Mouse (Mus musculus): ENCODE data around the gene Qrich1. TPM values are rescaled to one million over a fixed set of nuclear protein-coding genes. Genes with fewer than 3 reads are reported as not detected.

The Qrich1 gene
- polyA plus RNA-seq, 1 experiment from 2014 or later = 165 TPM

DNA sequence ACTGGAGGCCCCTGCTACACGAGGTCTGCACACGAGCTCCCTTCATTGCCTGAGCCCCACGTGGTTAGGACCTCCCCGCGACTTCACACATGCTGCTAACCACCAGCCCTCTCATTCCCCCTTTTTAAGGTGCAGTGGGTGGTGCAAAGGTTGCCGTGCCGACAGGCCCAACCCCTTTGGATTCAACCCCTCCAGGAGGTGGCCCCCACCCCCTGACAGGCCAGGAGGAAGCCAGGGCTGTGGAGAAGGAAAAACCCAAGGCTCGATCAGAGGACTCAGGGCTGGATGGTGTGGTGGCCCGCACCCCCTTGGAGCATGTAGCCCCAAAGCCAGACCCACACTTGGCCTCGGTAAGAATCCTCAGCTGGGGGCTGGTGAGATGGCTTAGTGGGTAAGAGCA, 21.7 kb upstream of the Qrich1 start:
- Histone ChIP-seq H3K4me1 (ENCODE audit: control insufficient read depth, insufficient read depth, low read length) (peaks cover 4% of the 10 kb centered on the region), H3K36me3 (replicated peaks; ENCODE audit: control insufficient read depth, insufficient read depth, low read depth, low read length) (peaks cover 47% of the 10 kb centered on the region), H3K9ac (replicated peaks; ENCODE audit: low read length) (no peak overlapping the region), H3K4me2 (ENCODE audit: low read depth, low read length) (no peak overlapping the region), H3K9me3 (replicated peaks; ENCODE audit: control insufficient read depth, low read length) (no peaks in the 10 kb centered on the region), H3K27ac (replicated peaks; ENCODE audit: low read depth, low read length) (no peak overlapping the region), H3K27me3 (ENCODE audit: control insufficient read depth, insufficient read depth, low read length) (no peaks in the 10 kb centered on the region), H3K4me3 (ENCODE audit: low read depth, low read length) (no peak overlapping the region)
- ATAC-seq (replicated peaks; ENCODE audit: insufficient number of reproducible peaks, low FRiP score, low TSS enrichment, low read depth) (no peak), DNase-seq (ENCODE audit: low spot score) (no peak)
- WGBS = 89% methylated on average over 10 of the region's 10 CpGs

DNA sequence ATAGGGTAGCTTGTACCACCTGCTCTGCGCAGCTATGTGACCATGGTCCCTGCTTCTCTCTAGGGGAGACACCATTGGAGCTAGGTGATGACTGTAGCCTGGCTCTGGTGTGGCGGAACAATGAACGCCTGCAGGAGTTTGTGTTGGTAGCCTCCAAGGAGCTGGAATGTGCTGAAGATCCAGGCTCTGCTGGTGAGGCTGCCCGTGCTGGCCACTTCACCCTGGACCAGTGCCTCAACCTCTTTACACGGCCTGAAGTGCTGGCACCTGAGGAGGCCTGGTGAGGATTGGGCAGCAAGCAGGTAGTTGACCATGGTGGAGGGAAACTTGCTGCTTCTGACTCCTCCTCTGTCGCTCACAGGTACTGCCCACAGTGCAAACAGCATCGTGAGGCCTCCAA, 17.4 kb upstream of the Qrich1 start:
- no peak overlapping the region for H3K9ac ChIP-seq (replicated peaks; ENCODE audit: low read length)
- ATAC-seq (replicated peaks; ENCODE audit: insufficient number of reproducible peaks, low FRiP score, low TSS enrichment, low read depth) = no peak; the same call in 1 of the 2 replicates
- H3K4me3 ChIP-seq (ENCODE audit: low read depth, low read length) = no peak overlapping the region
- H3K27me3 ChIP-seq (ENCODE audit: control insufficient read depth, insufficient read depth, low read length) = no peaks in the 10 kb centered on the region
- no peak overlapping the region for H3K27ac ChIP-seq (replicated peaks; ENCODE audit: low read depth, low read length)
- WGBS = 97% methylated on average over 7 of the region's 7 CpGs
- H3K9me3 ChIP-seq (replicated peaks; ENCODE audit: control insufficient read depth, low read length) = no peaks in the 10 kb centered on the region
- H3K4me2 ChIP-seq (ENCODE audit: low read depth, low read length) = no peak overlapping the region
- DNase-seq (ENCODE audit: low spot score) = no peak
- H3K4me1 ChIP-seq (ENCODE audit: control insufficient read depth, insufficient read depth, low read length) = no peaks in the 10 kb centered on the region
- peaks cover 56% of the 10 kb centered on the region for H3K36me3 ChIP-seq (replicated peaks; ENCODE audit: control insufficient read depth, insufficient read depth, low read depth, low read length)

DNA sequence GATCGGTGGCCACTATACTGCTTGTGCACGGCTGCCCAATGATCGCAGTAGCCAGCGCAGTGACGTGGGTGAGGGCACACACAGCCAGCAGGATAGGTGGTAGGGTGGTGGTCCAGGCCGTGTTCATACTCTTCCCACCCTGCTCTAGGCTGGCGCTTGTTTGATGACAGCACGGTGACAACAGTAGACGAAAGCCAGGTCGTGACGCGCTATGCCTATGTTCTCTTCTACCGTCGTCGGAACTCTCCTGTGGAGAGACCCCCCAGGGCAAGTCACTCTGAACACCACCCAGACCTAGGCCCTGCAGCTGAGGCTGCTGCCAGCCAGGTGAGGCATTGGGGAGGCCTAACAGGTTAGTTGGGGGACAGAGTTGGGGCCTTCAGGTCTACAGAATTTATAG, 16.7 kb upstream of the Qrich1 start:
- DNase-seq (ENCODE audit: low spot score) (no peak), ATAC-seq (replicated peaks; ENCODE audit: insufficient number of reproducible peaks, low FRiP score, low TSS enrichment, low read depth) (no peak)
- Histone ChIP-seq H3K4me2 (ENCODE audit: low read depth, low read length) (no peak overlapping the region), H3K9ac (replicated peaks; ENCODE audit: low read length) (no peak overlapping the region), H3K9me3 (replicated peaks; ENCODE audit: control insufficient read depth, low read length) (no peaks in the 10 kb centered on the region), H3K27me3 (ENCODE audit: control insufficient read depth, insufficient read depth, low read length) (no peaks in the 10 kb centered on the region), H3K36me3 (replicated peaks; ENCODE audit: control insufficient read depth, insufficient read depth, low read depth, low read length) (peaks cover 50% of the 10 kb centered on the region), H3K27ac (replicated peaks; ENCODE audit: low read depth, low read length) (no peak overlapping the region), H3K4me3 (ENCODE audit: low read depth, low read length) (no peak overlapping the region), H3K4me1 (ENCODE audit: control insufficient read depth, insufficient read depth, low read length) (no peaks in the 10 kb centered on the region)
- WGBS = 96% methylated on average over 15 of the region's 15 CpGs

DNA sequence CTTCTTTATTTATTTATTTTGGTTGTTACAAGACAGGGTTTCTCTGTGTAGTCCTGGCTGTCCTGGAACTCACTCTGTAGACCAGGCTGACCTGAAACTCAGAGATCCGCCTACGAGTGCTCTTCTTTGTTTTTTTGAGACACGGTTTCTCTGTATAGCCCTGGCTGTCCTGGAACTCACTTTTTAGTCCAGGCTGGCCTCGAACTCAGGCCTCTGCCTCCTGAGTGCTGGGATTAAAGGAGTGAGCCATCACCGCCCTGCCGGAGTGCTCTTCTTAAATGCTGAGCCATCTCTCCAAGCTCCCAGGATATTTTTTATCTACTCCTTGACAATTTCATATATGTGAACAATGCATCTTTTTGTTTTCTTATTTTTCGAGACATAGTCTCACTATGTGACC, 9.7 kb upstream of the Qrich1 start:
- no peaks in the 10 kb centered on the region for H3K27me3 ChIP-seq (ENCODE audit: control insufficient read depth, insufficient read depth, low read length)
- H3K4me3 ChIP-seq (ENCODE audit: low read depth, low read length) = no peak overlapping the region; the same call in 1 of the 2 replicates
- peaks cover 4% of the 10 kb centered on the region for H3K36me3 ChIP-seq (replicated peaks; ENCODE audit: control insufficient read depth, insufficient read depth, low read depth, low read length)
- WGBS = 86% methylated on average over 7 of the region's 7 CpGs
- no peak overlapping the region for H3K27ac ChIP-seq (replicated peaks; ENCODE audit: low read depth, low read length)
- DNase-seq (ENCODE audit: low spot score) (no peak), ATAC-seq (replicated peaks; ENCODE audit: insufficient number of reproducible peaks, low FRiP score, low TSS enrichment, low read depth) (no peak)
- no peak overlapping the region for H3K9ac ChIP-seq (replicated peaks; ENCODE audit: low read length)
- H3K4me2 ChIP-seq (ENCODE audit: low read depth, low read length) = no peak overlapping the region; the same call in 1 of the 2 replicates
- H3K4me1 ChIP-seq (ENCODE audit: control insufficient read depth, insufficient read depth, low read length) = peaks cover 3% of the 10 kb centered on the region
- H3K9me3 ChIP-seq (replicated peaks; ENCODE audit: control insufficient read depth, low read length) = no peaks in the 10 kb centered on the region

DNA sequence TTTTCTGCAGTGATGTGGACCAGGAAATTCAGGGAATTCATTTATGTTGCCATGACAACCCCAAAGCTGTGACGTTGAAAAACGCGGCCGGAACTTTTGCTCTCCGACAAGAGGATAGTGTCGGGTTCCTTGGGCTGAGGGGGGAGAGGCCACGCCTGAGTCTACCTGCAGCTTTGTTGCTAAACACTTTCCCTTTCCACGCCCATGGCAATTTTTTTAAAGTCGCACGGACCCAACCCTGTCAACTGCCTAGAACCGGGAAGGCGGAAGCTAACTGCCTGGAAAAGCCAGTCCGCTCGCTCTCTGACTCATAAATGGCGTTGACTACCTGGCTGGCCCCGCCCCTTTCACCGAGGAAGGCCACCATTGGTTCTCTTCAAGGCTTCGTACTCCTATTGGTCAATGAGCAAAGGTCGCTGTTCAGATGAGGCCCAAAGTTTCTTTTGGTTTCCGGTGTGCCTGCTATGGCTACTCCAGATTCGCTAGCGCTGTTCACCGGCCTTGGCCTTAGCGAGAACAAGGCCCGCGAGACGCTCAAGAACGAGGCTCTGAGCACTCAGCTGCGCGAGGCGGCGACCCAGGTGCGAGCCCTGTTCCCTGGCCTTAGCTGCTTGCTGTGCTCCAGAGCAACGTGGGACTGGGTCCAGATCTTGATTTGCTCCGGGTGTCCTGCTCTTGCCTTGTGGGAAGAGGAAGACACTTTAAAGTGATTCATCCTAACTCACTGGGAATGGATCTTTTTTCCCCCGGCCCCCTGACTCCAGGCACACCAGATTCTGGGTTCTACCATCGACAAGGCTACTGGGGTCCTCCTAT, 8.8 kb upstream of the Qrich1 start, which contains the start of gene Qars:
TSS of gene Qars (plus strand) at position 88 of the 816 bp plus-strand sequence.
- ATAC-seq (replicated peaks; ENCODE audit: insufficient number of reproducible peaks, low FRiP score, low TSS enrichment, low read depth) = peak; percentile 91
- no peak within 1 kb of the TSS for H3K27ac ChIP-seq (replicated peaks; ENCODE audit: low read depth, low read length)

DNA sequence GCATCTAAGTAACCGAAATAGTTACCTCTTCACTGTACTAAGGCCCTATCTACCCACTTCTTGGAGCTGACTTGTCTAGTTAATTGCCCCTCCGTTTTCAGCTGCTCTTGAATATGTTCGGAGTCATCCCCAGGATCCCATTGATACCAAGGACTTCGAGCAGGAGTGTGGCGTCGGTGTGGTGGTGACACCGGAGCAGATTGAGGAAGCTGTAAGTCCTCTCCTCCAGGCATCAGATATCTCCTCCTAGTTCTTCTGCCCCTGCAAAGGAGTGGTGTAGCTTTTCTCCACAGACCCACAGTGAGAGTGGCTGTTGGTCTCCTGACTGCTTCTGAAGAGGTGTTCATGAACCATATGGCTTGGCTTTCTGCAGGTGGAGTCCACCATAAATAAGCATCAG, 7.8 kb upstream of the Qrich1 start:
- WGBS = 84% methylated on average over 7 of the region's 7 CpGs
- Histone ChIP-seq H3K9me3 (replicated peaks; ENCODE audit: control insufficient read depth, low read length) (no peaks in the 10 kb centered on the region), H3K4me3 (ENCODE audit: low read depth, low read length) (peak overlapping the region; percentile 54), H3K4me1 (ENCODE audit: control insufficient read depth, insufficient read depth, low read length) (peaks cover 3% of the 10 kb centered on the region), H3K36me3 (replicated peaks; ENCODE audit: control insufficient read depth, insufficient read depth, low read depth, low read length) (peaks cover 12% of the 10 kb centered on the region), H3K4me2 (ENCODE audit: low read depth, low read length) (peak overlapping the region; percentile 70), H3K9ac (replicated peaks; ENCODE audit: low read length) (peak overlapping the region; percentile 61; the same call in 1 of the 2 replicates), H3K27me3 (ENCODE audit: control insufficient read depth, insufficient read depth, low read length) (no peaks in the 10 kb centered on the region), H3K27ac (replicated peaks; ENCODE audit: low read depth, low read length) (no peak overlapping the region)
- ATAC-seq (replicated peaks; ENCODE audit: insufficient number of reproducible peaks, low FRiP score, low TSS enrichment, low read depth) (no peak), DNase-seq (ENCODE audit: low spot score) (no peak)

More for the DNA sequence above, 8.8 kb upstream of the Qrich1 start, which contains the start of gene Qars:
- Histone ChIP-seq H3K4me3 (ENCODE audit: low read depth, low read length) (peak within 1 kb of the TSS; percentile 54), H3K27me3 (ENCODE audit: control insufficient read depth, insufficient read depth, low read length) (no peaks in the 10 kb centered on the region), H3K36me3 (replicated peaks; ENCODE audit: control insufficient read depth, insufficient read depth, low read depth, low read length) (peaks cover 6% of the 10 kb centered on the region), H3K4me1 (ENCODE audit: control insufficient read depth, insufficient read depth, low read length) (peaks cover 3% of the 10 kb centered on the region), H3K9me3 (replicated peaks; ENCODE audit: control insufficient read depth, low read length) (no peaks in the 10 kb centered on the region), H3K4me2 (ENCODE audit: low read depth, low read length) (peak within 1 kb of the TSS; percentile 70), H3K9ac (replicated peaks; ENCODE audit: low read length) (peak within 1 kb of the TSS; percentile 61)
- under 1% methylated on average over 37 of the region's 37 CpGs for WGBS
- peak; percentile 96 for DNase-seq (ENCODE audit: low spot score)

DNA sequence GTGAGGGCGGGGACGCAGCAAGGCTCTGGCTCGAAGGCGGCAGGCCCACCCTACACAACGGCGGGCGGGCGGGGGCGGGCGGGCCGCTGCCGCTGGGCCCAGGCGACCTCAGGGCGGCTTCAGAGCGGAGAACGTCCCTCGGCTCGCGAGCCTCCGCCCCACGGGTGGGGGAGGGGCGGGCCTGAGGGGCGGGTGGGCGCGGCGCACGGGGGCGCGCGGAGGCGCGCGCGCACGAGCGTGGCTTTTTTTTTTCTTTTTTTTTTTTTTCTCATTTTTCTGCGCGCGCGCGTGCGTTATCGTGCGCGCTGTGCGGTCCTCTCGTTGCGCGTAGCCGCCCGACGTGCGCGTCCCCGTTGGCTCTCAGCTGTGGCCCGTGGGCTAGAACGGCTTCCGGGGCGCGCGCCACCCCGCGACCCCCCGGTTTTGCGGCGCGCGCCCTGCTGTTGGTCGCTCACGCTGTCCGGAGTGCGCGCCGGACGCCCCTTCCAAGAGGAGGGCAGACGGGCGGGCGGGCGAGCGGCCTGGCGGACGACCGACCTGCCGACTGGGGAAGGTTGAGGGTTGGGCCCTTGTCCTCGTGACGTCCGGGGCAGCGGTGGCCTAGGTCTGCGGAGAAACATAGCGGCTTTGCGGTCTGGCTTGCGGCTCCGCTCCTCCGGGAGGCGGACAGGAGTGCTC, 786 bp downstream of the Qrich1 start:
- Histone ChIP-seq H3K27me3 (ENCODE audit: control insufficient read depth, insufficient read depth, low read length) (no peaks in the 10 kb centered on the region), H3K27ac (replicated peaks; ENCODE audit: low read depth, low read length) (peak overlapping the region; percentile 99), H3K4me3 (ENCODE audit: low read depth, low read length) (peak overlapping the region; percentile 89), H3K4me2 (ENCODE audit: low read depth, low read length) (peak overlapping the region; percentile 51), H3K9me3 (replicated peaks; ENCODE audit: control insufficient read depth, low read length) (no peaks in the 10 kb centered on the region), H3K36me3 (replicated peaks; ENCODE audit: control insufficient read depth, insufficient read depth, low read depth, low read length) (peaks cover 13% of the 10 kb centered on the region), H3K9ac (replicated peaks; ENCODE audit: low read length) (peak overlapping the region; percentile 98), H3K4me1 (ENCODE audit: control insufficient read depth, insufficient read depth, low read length) (no peaks in the 10 kb centered on the region; the same call in 1 of the 2 replicates)
- ATAC-seq (replicated peaks; ENCODE audit: insufficient number of reproducible peaks, low FRiP score, low TSS enrichment, low read depth) (peak; percentile 80), DNase-seq (ENCODE audit: low spot score) (peak; percentile 87)
- under 1% methylated on average over 83 of the region's 95 CpGs for WGBS

DNA sequence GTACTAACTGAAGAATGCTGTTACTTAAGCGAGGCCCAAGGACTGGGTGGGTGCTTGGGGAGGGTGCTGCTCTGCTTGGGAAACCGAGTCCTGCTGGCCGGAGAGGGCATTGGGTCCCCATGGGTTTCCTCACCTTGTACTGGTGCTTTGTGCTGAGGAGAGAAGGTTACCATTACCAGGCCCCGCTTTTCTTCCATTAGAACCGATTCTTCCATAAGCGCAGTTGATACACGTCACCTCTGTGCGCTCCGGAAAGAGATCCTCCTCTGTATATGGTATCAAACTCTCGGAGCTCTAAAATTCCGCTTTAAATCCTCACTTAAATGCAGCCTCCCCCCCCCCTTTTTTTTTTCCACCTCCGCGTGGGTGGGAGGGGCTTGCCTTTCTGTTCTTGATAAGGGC, 1.3 kb downstream of the Qrich1 start:
- Histone ChIP-seq H3K4me1 (ENCODE audit: control insufficient read depth, insufficient read depth, low read length) (no peaks in the 10 kb centered on the region; the same call in 1 of the 2 replicates), H3K4me3 (ENCODE audit: low read depth, low read length) (peak overlapping the region; percentile 89), H3K4me2 (ENCODE audit: low read depth, low read length) (peak overlapping the region; percentile 51), H3K9me3 (replicated peaks; ENCODE audit: control insufficient read depth, low read length) (no peaks in the 10 kb centered on the region), H3K27ac (replicated peaks; ENCODE audit: low read depth, low read length) (peak overlapping the region; percentile 99), H3K9ac (replicated peaks; ENCODE audit: low read length) (peak overlapping the region; percentile 98), H3K36me3 (replicated peaks; ENCODE audit: control insufficient read depth, insufficient read depth, low read depth, low read length) (peaks cover 10% of the 10 kb centered on the region), H3K27me3 (ENCODE audit: control insufficient read depth, insufficient read depth, low read length) (no peaks in the 10 kb centered on the region)
- DNase-seq (ENCODE audit: low spot score) (peak; percentile 71), ATAC-seq (replicated peaks; ENCODE audit: insufficient number of reproducible peaks, low FRiP score, low TSS enrichment, low read depth) (peak; percentile 36; the same call in 1 of the 2 replicates)
- WGBS = under 1% methylated on average over 13 of the region's 13 CpGs

Measured in embryonic facial prominence, embryonic 11.5 days (tissue).